Mouse (Mus musculus) forebrain, embryonic 15.5 days (tissue): ENCODE data around the gene Ppp1r12b. TPM values are rescaled to one million over a fixed set of nuclear protein-coding genes. Genes with fewer than 3 reads are reported as not detected.

Experiments used
- ATAC-seq: fragments of 200-750 bp; cut with Nextera tagmentation; replicated peaks from 2 replicates; pipeline ENCODE4 v1.8.0; 2017; ENCODE audit warnings: mild to moderate bottlenecking, moderate TSS enrichment, moderate library complexity
- H3K27ac ChIP-seq: fragments of 300-500 bp; sonication (generic); replicated peaks from 2 replicates; pipeline ENCODE4 v1.5.1; 2015; ENCODE audit warnings: mild to moderate bottlenecking, inconsistent platforms
- H3K27me3 ChIP-seq: fragments of 300-500 bp; sonication (generic); 2 replicates; pipeline ENCODE4 v1.6.1; 2015; ENCODE audit warnings: inconsistent platforms
- H3K36me3 ChIP-seq: fragments of 300-500 bp; sonication (generic); 2 replicates; pipeline ENCODE4 v1.6.1; 2015; ENCODE audit warnings: mild to moderate bottlenecking, inconsistent platforms
- H3K4me1 ChIP-seq: fragments of 300-500 bp; sonication (generic); 2 replicates; pipeline ENCODE4 v1.6.1; 2015; ENCODE audit warnings: inconsistent platforms
- H3K4me2 ChIP-seq: fragments of 300-500 bp; sonication (generic); replicated peaks from 2 replicates; pipeline ENCODE4 v1.6.1; 2015; ENCODE audit warnings: mild to moderate bottlenecking, inconsistent platforms
- H3K4me3 ChIP-seq: fragments of 300-500 bp; sonication (generic); 2 replicates; pipeline ENCODE4 v1.5.1; 2015; ENCODE audit warnings: mild to moderate bottlenecking, inconsistent platforms
- H3K9ac ChIP-seq: fragments of 300-500 bp; sonication (generic); replicated peaks from 2 replicates; pipeline ENCODE4 v1.6.1; 2015; ENCODE audit warnings: mild to moderate bottlenecking, inconsistent platforms
- H3K9me3 ChIP-seq: fragments of 300-500 bp; sonication (generic); 2 replicates; pipeline ENCODE4 v1.6.1; 2016; ENCODE audit warnings: inconsistent platforms
- WGBS: fragments of 180-500 bp; shearing (Covaris S2); methylation state at CpG from one replicate; pipeline ENCODE4 v1.1.7; 2015; ENCODE audit warnings: mixed read lengths; 5-methylcytosine and 5-hydroxymethylcytosine counted together
- polyA plus RNA-seq: library from polyadenylated mRNA; unstranded; fragments of >200 nt; fragmentation: Nextera tagmentation; extraction: Ambion mirVana; gene quantifications from 2 replicates; pipeline ENCODE4 v1.2.1, GENCODE M21; 2015

Ppp1r12b gene
- polyA plus RNA-seq, 1 experiment from 2014 or later, result 16.4 TPM

DNA sequence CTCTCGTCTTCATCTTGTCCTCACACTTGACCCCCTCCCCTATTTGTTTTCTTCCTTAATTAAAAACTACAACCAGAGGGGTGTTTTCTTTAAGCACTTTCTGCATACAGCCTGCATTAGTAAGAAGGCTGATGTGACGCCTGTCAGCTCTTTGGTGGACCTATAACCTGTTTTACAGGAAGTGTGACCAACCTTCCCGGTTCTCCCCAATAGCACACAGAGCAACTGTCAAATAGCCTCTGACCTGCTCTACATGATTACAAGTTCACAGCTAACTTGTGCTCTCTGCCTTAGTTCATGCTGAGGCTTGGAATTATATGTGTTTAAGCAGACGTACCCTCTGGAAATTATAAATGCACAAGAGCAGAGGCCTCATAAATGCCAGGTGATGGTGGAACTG lies 189.3 kb downstream of the Ppp1r12b start:
- no peaks in the 10 kb centered on the region for H3K4me1 ChIP-seq
- H3K27me3 ChIP-seq, result no peaks in the 10 kb centered on the region
- ATAC-seq, result no peak
- no peak overlapping the region for H3K4me3 ChIP-seq
- peaks cover 4% of the 10 kb centered on the region; the same call in 1 of the 2 replicates for H3K36me3 ChIP-seq
- H3K9ac ChIP-seq, result no peak overlapping the region
- H3K9me3 ChIP-seq, result no peaks in the 10 kb centered on the region
- WGBS, result 88% methylated on average over 4 of the region's 4 CpGs
- no peak overlapping the region for H3K27ac ChIP-seq
- no peak overlapping the region for H3K4me2 ChIP-seq

DNA sequence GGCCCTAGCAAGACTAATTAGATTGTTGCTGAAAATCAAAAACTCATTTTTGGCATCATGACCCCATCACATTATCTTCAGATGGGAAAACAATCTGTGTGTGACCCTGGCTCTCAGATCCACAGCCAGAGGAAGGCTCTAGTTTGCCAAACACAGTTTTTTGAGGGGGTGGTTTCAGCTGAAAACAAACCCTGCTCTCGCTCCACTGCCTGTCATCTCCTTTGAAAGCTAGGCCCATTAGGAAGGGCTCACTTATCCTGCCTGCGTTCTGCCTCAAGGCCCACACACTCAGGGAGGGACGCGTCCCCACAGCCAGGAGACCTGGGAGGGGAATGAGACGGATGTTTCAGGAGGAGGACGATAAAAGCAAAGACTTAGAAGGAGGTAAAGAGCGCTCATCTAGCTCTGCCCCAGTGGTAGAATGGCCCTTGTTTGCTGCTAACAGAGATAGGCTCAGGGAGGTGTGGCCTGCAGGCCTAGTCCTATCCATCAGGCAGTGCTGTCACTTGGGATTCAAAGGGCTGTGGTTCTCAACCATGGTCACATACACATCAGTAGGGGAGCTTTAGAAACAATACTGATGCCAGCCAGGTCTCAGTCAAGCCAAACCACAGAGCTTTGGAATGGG lies 190.8 kb downstream of the Ppp1r12b start:
- Histone ChIP-seq H3K4me3 (no peak overlapping the region), H3K9ac (no peak overlapping the region), H3K36me3 (peaks cover 6% of the 10 kb centered on the region; the same call in 1 of the 2 replicates), H3K9me3 (no peaks in the 10 kb centered on the region), H3K4me2 (no peak overlapping the region), H3K4me1 (no peaks in the 10 kb centered on the region), H3K27me3 (no peaks in the 10 kb centered on the region), H3K27ac (no peak overlapping the region)
- 56% methylated on average over 7 of the region's 7 CpGs for WGBS
- ATAC-seq, result no peak

DNA sequence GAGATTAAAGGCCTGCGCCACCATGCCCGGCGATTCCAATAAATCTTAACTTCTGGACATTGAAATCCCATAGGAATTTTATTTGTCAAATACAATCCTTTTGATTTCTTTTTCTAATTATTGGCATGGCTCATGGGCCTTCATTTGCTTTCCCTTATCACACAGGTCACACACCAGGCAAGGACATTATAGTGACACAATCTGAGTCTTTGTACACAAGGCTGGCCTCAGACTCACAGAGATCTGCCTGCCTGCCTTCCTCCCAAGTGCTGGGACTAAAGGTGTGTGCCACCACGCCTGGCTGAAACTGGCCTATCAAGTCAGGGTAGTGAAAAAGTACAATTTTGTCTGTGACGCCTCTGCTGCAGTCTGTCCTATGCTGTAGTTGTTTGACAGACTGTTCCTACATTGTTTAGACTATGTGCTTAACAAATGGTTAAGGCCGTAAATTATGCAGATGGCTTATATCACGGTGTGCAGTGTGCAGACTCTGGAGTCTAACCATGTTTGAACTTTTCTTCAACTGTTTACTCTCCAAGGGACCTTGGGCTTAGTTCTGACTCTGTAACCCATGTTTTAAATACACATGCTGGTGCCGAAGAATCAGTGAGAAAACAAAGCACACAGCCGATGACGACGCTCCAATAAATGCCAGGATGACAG lies 191.8 kb downstream of the Ppp1r12b start:
- no peaks in the 10 kb centered on the region for H3K27me3 ChIP-seq
- no peaks in the 10 kb centered on the region for H3K4me1 ChIP-seq
- H3K27ac ChIP-seq, result no peak overlapping the region
- no peaks in the 10 kb centered on the region for H3K9me3 ChIP-seq
- no peak overlapping the region for H3K4me2 ChIP-seq
- H3K9ac ChIP-seq, result no peak overlapping the region
- no peak for ATAC-seq
- 88% methylated on average over 11 of the region's 11 CpGs for WGBS
- peaks cover 13% of the 10 kb centered on the region for H3K36me3 ChIP-seq
- no peak overlapping the region for H3K4me3 ChIP-seq

DNA sequence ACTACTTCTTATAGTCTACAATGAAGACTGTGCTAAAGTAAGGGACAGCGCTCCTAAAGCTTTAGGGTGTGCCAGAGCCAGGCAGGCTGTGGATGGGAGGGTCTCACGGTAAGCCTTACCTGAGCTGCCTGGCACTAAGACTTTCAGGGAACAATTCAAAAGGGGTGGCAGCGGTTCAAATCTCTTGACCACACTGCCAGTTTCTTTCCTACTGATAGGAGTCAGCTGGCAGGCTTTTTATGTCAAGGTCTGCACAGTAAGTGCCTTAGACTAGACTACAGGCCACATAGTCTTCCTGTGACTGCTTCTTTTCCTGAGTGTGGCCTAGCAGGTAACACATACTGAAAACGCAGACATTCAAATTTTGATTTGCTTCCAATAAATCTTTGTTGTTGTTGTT lies 192.5 kb downstream of the Ppp1r12b start:
- peaks cover 10% of the 10 kb centered on the region for H3K36me3 ChIP-seq
- H3K9me3 ChIP-seq, result no peaks in the 10 kb centered on the region
- H3K4me3 ChIP-seq, result no peak overlapping the region
- H3K9ac ChIP-seq, result no peak overlapping the region
- no peaks in the 10 kb centered on the region for H3K27me3 ChIP-seq
- 92% methylated on average over 4 of the region's 4 CpGs for WGBS
- no peak overlapping the region for H3K4me2 ChIP-seq
- H3K27ac ChIP-seq, result no peak overlapping the region
- ATAC-seq, result no peak
- no peaks in the 10 kb centered on the region for H3K4me1 ChIP-seq

DNA sequence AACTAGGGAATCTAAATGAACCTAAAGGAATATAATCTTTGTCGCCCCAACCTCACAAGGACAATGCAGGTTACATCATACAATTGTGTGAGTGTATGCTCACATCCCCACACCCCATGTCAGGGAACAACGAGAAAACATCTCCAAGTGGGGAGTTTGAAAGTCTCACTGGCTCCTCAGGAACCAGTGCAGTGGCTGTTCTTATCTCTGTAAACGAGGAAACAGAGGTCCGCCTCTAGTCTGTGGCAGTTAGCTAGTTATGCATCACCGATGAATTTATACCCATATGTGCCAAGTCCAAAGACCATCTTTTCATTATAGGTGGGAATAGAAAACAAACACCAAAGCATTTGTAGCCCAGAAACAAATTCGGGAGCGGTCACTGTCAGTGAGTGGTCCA lies 194.2 kb downstream of the Ppp1r12b start:
- Histone ChIP-seq H3K27ac (no peak overlapping the region), H3K4me2 (no peak overlapping the region), H3K27me3 (no peaks in the 10 kb centered on the region), H3K4me3 (no peak overlapping the region), H3K9me3 (no peaks in the 10 kb centered on the region), H3K4me1 (no peaks in the 10 kb centered on the region), H3K36me3 (peaks cover 10% of the 10 kb centered on the region; the same call in 1 of the 2 replicates), H3K9ac (no peak overlapping the region)
- no peak for ATAC-seq
- WGBS, result 90% methylated on average over 7 of the region's 7 CpGs

DNA sequence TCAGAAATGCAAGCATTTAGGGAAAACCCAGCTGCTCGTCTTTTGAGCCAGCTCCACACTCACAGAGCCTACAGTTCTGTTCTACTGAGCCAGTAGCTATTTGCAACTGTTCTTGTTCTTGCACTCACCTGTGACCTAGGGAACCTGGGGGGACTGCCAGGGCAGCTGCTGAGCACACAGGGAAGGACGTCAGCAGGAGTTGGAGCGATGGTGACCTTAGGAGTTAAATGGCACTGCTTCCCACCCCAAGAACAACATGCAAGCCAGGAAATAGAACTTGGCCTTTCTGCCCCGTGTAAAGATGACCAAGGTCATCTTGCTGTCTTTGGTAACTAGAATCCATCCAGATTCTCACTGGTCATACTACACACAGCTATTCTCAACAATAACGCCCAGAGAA lies 195.1 kb downstream of the Ppp1r12b start:
- Histone ChIP-seq H3K4me3 (no peak overlapping the region), H3K9me3 (no peaks in the 10 kb centered on the region), H3K4me1 (no peaks in the 10 kb centered on the region), H3K27me3 (no peaks in the 10 kb centered on the region), H3K9ac (no peak overlapping the region), H3K36me3 (peaks cover 10% of the 10 kb centered on the region; the same call in 1 of the 2 replicates), H3K27ac (no peak overlapping the region), H3K4me2 (no peak overlapping the region)
- no peak for ATAC-seq
- 84% methylated on average over 5 of the region's 5 CpGs for WGBS

DNA sequence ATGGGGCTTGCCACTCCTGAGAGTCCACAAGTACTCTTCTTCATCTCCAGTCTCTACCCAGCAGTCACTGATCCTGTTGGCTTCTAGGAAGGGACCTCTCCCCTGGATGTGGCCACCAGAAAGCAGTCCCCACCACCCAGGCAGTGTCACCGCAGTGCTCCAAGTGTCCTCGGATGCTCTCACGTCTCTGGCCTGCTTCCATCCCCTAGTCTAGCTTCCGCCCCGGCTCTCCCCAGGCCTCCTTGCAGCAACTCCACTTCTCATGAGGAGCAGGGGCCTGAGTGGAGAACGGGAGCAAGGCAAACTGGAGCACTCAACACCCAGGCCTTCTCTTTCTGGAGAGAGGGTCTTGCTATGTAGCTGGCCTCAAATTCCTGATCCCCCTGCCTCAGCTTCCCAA lies 196.6 kb downstream of the Ppp1r12b start:
- Histone ChIP-seq H3K9me3 (no peaks in the 10 kb centered on the region), H3K27ac (no peak overlapping the region), H3K36me3 (peaks cover 10% of the 10 kb centered on the region; the same call in 1 of the 2 replicates), H3K4me2 (no peak overlapping the region), H3K9ac (no peak overlapping the region), H3K4me1 (no peaks in the 10 kb centered on the region), H3K27me3 (no peaks in the 10 kb centered on the region), H3K4me3 (no peak overlapping the region)
- 91% methylated on average over 6 of the region's 6 CpGs for whole genome bisulfite sequencing
- no peak for ATAC-seq

DNA sequence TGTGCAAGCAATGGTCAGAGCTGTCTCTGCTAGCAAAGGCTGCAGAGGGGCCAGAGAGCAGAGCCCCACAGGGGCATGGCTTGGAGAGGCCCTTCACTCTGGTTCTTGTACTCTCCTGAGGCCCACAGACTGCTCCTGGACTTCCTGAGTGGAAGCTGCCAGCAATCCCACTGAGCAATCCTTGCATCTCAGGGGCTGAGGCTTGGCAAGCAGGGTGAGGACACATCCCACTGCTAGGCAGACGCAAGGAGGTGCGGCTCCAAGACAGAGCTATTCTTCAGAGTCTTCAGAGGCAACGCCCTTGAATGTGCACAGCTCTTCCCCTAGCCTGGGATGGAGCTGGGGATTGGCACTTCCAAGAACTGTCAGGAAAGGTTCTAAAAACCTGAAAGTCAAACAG lies 198.5 kb downstream of the Ppp1r12b start:
- Histone ChIP-seq H3K9ac (no peak overlapping the region), H3K27ac (no peak overlapping the region), H3K4me2 (no peak overlapping the region), H3K4me1 (peaks cover 4% of the 10 kb centered on the region; the same call in 1 of the 2 replicates), H3K27me3 (no peaks in the 10 kb centered on the region), H3K36me3 (peaks cover 10% of the 10 kb centered on the region; the same call in 1 of the 2 replicates), H3K9me3 (no peaks in the 10 kb centered on the region), H3K4me3 (no peak overlapping the region)
- ATAC-seq, result no peak
- WGBS, result 87% methylated on average over 3 of the region's 3 CpGs

DNA sequence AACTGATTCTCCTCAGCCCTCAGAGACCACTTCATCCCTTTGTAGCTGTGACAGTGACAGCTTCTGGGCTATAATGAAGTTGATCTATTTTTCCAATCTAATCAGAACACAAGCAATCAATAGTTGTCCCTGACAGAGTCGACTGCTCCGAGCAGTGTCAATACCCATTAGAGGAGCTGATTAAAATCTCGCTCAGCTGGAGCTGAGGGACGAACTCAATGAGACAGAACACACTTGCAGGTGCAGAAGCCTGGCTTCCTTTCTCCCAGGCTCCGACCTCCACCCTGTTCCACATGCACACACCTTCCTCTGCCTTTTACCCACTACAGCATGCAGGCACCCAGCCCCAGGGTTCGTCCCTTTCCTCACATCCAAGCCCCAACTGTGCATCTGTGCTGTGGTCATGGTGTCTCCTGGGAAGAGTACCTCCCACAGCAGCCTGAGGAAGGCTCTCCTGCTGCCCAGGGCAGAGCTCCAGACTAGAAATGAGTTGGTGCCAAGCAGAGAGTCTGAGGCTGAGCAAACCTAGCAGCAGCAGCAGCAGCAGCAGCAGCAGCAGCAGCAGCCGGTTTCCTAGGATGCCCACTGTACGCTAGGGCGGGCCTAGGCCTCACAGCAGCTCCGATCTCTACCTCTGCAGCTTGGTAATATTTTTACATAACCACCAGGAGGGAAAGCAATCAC lies 199.4 kb downstream of the Ppp1r12b start:
- Histone ChIP-seq H3K4me3 (no peak overlapping the region), H3K27ac (no peak overlapping the region), H3K4me1 (peaks cover 4% of the 10 kb centered on the region; the same call in 1 of the 2 replicates), H3K36me3 (peaks cover 10% of the 10 kb centered on the region; the same call in 1 of the 2 replicates), H3K9ac (no peak overlapping the region), H3K4me2 (no peak overlapping the region), H3K9me3 (no peaks in the 10 kb centered on the region), H3K27me3 (no peaks in the 10 kb centered on the region)
- 63% methylated on average over 10 of the region's 10 CpGs for WGBS
- no peak for ATAC-seq

DNA sequence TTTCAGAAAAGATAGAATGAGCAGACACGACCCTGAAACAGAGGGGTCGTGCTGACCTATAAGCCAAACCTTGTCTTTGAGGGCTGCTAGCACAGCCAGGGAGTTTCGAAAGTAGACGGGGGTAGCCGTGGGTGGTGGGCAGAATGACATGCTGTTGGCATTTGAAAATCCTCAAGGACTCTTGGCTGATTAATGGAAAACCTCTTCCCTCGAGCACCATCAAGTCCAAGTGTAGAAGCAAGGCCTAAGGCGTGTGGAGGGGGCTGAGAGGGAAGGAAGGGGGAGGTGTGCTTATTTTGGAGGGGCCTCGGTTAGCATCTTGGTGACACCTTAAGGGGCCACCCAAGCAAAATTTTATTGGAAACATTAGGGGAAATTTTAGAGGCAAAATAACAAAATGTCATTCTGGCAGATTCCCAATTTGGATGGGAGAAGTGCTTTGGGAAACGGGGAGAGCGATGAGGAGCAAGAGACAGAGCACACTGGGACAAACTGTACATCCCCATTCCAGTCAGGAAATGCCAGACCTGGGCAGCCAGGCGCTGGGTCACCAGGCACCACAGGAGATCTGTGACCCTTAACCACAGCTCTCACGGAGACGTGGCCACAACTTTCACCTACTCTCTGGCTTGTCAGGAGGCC lies 200.1 kb downstream of the Ppp1r12b start:
- Histone ChIP-seq H3K9me3 (no peaks in the 10 kb centered on the region), H3K4me2 (no peak overlapping the region), H3K4me1 (peaks cover 4% of the 10 kb centered on the region; the same call in 1 of the 2 replicates), H3K27me3 (no peaks in the 10 kb centered on the region), H3K9ac (no peak overlapping the region), H3K4me3 (no peak overlapping the region), H3K36me3 (peaks cover 10% of the 10 kb centered on the region; the same call in 1 of the 2 replicates), H3K27ac (no peak overlapping the region)
- 69% methylated on average over 13 of the region's 13 CpGs for WGBS
- no peak for ATAC-seq

DNA sequence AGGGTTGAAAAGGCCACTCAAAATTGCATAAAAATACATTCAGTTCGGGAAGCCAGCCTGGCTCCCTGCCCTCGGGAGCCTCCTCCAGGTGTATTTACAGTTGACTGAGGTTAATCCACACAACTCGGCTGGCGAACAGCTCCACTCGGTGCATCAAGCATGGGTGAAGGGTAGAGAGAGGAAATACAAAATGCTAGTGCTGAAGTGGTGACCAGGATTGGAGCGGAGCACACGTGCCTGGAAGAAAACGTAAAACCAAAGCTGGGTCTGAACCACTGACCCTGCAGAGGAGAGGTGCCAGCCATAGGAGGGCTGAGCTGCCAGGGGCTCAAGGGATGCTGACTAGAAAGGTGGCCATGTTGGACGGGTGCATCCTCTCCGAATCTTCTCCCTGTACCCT lies 200.9 kb downstream of the Ppp1r12b start:
- no peak for ATAC-seq
- Histone ChIP-seq H3K27me3 (no peaks in the 10 kb centered on the region), H3K36me3 (peaks cover 6% of the 10 kb centered on the region; the same call in 1 of the 2 replicates), H3K4me3 (no peak overlapping the region), H3K9ac (no peak overlapping the region), H3K4me2 (no peak overlapping the region), H3K27ac (no peak overlapping the region), H3K4me1 (peaks cover 4% of the 10 kb centered on the region; the same call in 1 of the 2 replicates), H3K9me3 (no peaks in the 10 kb centered on the region)
- WGBS, result 81% methylated on average over 10 of the region's 10 CpGs
